Mouse (Mus musculus) lung, postnatal 36 days (tissue): ENCODE results near the gene Crygb.
"Not testable (repeated sequence)": the region's sequence is repeated elsewhere in the genome, so short reads cannot be mapped to it uniquely, and the experiment has no call there.

Source experiments
- DNase-seq: peaks from one replicate; pipeline ENCODE4 v3.0.0; 2022; ENCODE audit warnings: mixed read lengths

The Crygb gene

DNA sequence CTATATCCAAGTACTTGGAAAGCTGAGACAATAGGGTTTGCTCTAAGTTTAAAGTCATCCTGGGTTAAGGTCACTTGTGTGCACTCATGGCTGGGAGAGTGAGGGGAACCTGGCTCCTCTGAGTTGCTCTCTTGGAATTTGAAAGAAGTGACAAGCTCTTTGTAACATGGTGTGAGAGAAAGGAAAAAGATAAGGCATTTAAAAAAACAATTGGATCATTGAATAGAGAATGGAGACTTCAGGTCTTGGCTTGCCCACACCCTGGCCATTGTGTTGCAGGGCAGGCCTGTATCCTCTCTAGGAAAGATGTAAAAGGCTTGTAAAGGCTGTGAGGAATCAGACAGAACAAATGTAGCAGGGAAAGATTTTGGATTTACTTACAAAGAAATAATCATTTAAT, 14.2 kb downstream of the Crygb start:
- DNase-seq: no peak

DNA sequence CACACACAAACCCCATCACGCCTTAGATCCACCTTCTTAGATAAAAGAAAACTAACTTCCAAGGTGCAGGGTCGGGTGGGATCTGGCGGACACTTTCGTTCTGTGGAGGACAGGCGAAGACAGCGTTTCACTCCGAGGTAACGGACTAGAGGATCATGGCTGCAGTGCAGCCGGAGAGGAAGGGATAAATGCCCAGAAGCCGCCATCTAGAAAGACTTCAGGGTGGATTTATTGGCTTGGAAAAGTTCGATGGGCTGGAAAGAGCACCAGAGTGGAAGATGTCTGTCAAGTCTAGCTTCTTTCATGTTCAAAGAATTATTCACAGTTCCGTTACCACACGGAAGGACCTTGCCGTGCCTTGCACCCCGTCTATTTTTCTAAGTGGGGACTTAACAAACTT, 17.9 kb downstream of the Crygb start:
- DNase-seq: no peak

GRCm38 (mm10) chr1:65063352-65063751, 18.7 kb downstream of the Crygb start, which contains the start of gene Crygd:
Crygd (minus strand) TSS chr1:65063452.
- DNase-seq: no peak

- DNase-seq: no peak
Measured at GRCm38 (mm10) chr1:65052140-65052539, 29.9 kb downstream of the Crygb start.

DNA sequence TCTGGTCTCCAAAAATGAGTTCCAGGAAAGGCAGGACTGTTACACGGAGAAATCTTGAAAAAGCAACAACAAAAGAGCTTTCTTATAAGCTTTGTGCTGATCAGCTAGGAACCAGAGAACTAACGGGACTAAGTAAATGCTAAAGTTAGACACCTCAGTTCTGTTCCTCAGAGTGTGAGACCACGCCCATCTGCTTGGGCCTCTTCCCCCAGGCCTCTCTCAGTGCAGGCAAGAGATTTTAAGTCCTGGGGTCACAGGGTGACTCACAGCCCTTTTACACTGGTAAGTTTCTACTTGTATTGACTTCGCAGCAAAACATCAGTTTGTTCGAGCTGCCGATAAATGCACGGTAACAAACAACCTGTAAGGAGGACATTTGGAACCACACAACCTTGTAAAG, 30.4 kb downstream of the Crygb start:
- DNase-seq: no peak

GRCm38 (mm10) chr1:65050952-65051351, 31.1 kb downstream of the Crygb start, which contains the start of gene Cryge:
Cryge (minus strand) TSS chr1:65051149.
- DNase-seq: not testable (repeated sequence)

GRCm38 (mm10) chr1:65048781-65049180, 33.3 kb downstream of the Crygb start:
- peak; percentile 4 for DNase-seq

GRCm38 (mm10) chr1:65046401-65047109, 35.5 kb downstream of the Crygb start:
- peak; percentile 40 for DNase-seq

DNA sequence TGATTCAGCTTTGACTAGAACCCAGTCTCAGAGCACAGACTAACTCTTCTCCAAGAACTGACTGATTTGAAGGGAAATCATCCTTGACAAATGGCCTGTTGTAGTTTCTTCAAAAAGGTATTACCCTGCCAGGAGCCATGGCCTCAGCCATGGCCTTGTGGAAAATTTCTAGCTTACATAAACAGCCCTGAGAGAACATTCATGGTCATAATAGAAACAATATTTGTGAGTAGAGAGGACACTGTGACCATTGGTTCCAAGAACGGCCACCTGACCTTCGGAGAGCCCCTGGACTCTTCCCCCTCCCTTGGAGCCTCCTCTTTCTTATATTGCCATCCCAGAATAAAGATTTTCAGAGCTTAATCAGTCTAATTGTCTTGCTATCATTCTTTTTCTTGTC, 38.7 kb downstream of the Crygb start:
- no peak for DNase-seq

DNA sequence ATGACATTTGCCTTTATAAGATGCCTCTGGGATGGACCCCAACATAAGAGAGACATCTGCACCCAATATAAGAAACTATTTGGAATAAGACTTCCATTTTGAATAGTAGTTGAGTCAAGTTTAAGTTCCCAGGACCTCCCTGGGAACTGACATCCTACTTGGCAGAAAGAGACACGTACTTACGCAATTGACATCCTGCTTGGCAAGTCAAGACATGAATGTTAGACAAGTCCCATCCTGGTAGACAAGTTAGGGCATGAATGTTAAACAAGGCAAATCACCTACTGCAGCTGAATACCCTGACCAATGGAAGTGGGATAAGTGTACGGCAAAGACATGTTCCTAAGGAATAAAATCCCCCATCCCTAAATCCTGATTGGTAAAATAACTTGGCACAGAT, 40.3 kb downstream of the Crygb start:
- peak; percentile 14 for DNase-seq

DNA sequence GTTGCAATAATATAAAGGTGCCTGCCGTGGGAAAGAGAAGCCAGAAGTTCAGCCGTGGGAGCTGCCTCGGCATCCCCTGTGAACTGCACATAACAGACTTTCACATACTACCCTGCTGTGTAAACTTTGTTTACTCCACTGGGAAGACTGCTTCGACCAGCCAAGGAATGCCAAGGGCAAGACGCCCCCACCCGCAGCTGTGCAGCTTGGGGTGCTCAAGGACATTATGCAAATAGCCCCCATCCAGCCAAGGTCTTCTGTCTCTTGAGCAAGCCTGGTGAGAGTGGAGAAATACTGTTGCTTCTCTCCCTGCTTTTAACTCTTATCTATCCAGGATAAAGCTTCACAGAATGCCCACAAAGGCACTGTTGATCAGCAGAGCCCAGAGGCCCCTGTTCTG, 41.3 kb downstream of the Crygb start:
- DNase-seq: peak; percentile 3

DNA sequence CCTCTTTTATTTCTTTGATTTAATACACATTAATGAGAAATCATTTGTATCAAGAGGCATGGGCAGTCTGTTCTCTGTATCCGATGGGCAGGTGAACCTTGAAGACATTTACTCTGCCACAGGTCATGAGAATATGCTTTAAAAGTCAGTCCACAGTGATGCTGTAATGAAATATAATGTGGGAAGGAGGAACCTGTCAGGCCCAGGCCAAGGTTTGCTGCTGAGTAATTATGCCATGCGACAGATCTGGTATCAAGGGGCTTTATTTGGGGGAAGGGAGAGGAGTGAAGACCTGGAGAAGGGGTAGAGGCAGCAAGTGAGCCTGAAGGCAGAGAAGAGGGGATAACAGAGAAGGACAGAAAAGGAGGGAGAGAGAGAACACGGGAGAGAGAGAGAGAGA, 42.4 kb downstream of the Crygb start:
- DNase-seq: no peak

DNA sequence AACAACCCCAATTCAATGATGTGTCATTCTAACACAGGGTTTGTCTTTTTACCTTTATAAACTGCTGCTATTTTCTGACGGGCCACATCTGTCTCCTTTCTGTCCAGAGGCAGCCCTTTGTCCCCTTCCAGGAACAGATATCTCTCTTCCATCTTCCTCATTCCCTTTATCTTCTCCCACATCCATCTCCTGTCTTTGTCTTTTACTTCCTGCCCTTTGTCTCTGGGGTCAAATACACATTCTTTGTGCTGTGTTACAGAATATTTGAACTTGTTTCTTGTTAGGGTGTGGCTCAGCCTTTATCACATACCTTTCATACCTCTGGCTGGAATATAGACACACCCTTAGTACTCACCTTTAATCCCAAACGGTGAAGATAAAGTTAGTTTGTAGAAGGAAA, 44.5 kb downstream of the Crygb start:
- no peak for DNase-seq

GRCm38 (mm10) chr1:65035513-65035912, 46.6 kb downstream of the Crygb start:
- DNase-seq: no peak

GRCm38 (mm10) chr1:65032641-65033040, 49.4 kb downstream of the Crygb start, which contains the start of gene Akr1cl:
Akr1cl (minus strand) TSS chr1:65032759.
- DNase-seq: no peak
